Mouse (Mus musculus) heart, postnatal 0 days (tissue): ENCODE measurements around the gene Kbtbd2.

Source experiments
- CTCF ChIP-seq: IDR thresholded peaks from 2 replicates; pipeline ENCODE4 v1.5.1; 2016; ENCODE audit warnings: antibody characterized with exemption, control low read depth, low read depth
- EP300 ChIP-seq: IDR thresholded peaks from 2 replicates; pipeline ENCODE4 v1.6.1; 2016; ENCODE audit warnings: antibody characterized with exemption, low read depth

GRCm38 (mm10) chr6:56832830-56833229 is 35.2 kb upstream of the Kbtbd2 start:
- TF ChIP-seq CTCF = no peak
- no peak for TF ChIP-seq EP300
